Mouse (Mus musculus): Measurements from ENCODE around the gene Ubac2. TPM values are rescaled to one million over a fixed set of nuclear protein-coding genes. Genes with fewer than 3 reads are reported as not detected.

The Ubac2 gene
- polyA plus RNA-seq, 1 experiment: 39.4 TPM

DNA sequence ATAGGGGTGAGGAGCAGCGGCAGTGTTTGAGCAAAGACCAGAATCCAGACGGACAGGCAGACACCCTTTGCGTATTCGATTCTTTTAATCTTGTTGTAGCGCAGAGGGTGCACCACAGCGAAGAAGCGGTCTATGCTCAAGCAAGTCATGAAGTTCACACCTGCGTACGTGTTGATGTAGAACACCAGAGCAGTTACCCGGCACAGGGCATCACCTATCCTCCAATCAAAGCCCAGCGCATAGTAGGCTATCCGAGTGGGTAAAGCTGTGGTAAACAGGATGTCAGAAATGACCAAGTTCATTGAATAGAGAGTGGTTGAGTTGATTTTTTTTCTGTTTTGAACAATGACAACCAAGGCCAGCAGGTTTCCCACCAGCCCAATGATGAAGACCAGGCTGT is 76.2 kb downstream of the Ubac2 start:
- TF ChIP-seq POLR2A (IDR thresholded peaks at IDR 0.05; ENCODE audit: borderline replicate concordance, extremely low read depth, insufficient read depth, insufficient read length, poor library complexity, severe bottlenecking) (no peak), CTCF (IDR thresholded peaks at IDR 0.05; ENCODE audit: borderline replicate concordance, extremely low read depth, insufficient read depth, insufficient read length) (no peak)
- no peak for DNase-seq (ENCODE audit: low read depth)

DNA sequence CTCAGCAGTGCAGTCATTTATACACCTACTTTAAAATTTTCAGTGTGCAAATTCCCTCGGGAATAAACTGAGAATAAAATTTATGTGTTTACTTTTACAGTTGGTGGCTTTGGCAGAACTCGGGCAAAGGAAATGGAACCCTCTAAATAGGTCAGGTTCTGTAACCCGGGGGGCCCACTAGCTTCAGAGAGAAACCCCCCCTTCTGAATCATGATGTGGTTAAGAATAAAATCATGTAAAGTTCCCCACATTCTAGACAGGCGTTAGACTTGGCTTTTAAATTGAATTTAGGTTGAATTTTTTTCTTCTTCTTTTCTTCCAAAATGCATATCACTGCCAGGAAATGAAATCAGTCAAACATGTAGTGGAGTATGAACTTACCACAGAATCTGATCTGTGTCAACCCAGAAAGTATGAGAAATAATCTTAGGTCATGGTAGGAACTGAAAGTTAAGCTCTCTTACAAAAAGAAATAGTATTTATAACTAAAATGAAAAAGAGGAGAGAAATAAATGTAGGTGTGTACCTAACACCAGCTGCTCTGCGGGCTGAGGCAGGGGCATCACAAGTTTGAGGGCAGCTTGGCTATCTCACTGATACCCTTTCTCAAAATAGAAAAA is 76.9 kb downstream of the Ubac2 start:
- TF ChIP-seq POLR2A (IDR thresholded peaks at IDR 0.05; ENCODE audit: borderline replicate concordance, extremely low read depth, insufficient read depth, insufficient read length, poor library complexity, severe bottlenecking): no peak
- DNase-seq (ENCODE audit: low read depth): no peak

DNA sequence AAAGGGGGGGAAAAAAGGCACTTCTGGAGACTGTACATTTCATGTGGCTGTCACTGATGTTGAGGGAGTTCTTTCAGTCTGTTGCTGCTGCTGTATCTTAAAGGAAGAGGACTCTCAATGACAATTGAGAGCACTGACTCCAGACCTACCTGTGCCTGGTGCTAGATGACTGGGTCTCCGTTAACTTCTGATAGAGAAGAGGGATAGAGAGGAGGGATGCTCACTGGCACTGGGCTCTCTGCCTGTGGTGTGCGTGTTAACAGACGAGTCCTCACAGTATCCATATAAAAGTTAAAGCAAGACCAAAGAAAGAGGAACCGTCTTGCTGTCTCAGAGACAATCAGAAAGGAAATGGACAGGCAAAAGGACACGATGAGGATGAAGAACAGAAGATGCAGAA is 77.9 kb downstream of the Ubac2 start:
- no peak for DNase-seq (ENCODE audit: low read depth)
- no peak for TF ChIP-seq CTCF (IDR thresholded peaks at IDR 0.05; ENCODE audit: borderline replicate concordance, extremely low read depth, insufficient read depth, insufficient read length)
- no peak for TF ChIP-seq POLR2A (IDR thresholded peaks at IDR 0.05; ENCODE audit: borderline replicate concordance, extremely low read depth, insufficient read depth, insufficient read length, poor library complexity, severe bottlenecking)

DNA sequence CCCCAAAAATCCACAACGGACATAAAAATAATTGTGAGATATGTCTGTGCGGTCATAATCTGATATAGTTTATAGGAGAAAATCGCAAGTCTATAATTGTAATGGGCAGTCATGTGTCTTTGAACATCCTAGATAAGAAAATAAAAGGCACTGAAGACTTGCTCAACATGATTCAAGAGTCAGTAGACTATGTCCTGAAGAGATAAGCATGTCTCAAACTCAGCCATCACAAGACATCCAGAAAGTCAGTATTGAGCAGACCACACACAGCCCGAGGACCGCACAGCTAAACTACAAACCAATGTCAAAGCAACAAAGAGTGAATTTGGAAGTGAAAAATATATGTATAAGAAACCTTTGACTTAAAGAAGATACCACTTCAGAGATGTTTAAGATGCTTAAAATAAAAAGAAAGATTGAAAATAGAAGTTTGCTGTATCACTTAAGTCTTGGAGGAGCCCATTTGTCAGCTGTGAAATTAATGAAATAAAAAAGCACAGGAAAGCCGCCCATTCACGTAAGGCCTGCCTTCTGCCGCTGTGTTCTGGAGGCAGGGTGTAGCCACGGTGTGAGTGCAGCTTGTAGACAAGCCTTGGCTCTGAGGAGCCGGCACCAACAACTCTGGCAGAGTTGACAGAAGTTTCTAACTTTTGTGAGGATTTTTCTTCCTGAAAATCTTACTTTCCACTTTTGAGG is 78.9 kb downstream of the Ubac2 start:
- DNase-seq (ENCODE audit: low read depth): no peak
- TF ChIP-seq CTCF (IDR thresholded peaks at IDR 0.05; ENCODE audit: borderline replicate concordance, extremely low read depth, insufficient read depth, insufficient read length) (no peak), POLR2A (IDR thresholded peaks at IDR 0.05; ENCODE audit: borderline replicate concordance, extremely low read depth, insufficient read depth, insufficient read length, poor library complexity, severe bottlenecking) (no peak)

DNA sequence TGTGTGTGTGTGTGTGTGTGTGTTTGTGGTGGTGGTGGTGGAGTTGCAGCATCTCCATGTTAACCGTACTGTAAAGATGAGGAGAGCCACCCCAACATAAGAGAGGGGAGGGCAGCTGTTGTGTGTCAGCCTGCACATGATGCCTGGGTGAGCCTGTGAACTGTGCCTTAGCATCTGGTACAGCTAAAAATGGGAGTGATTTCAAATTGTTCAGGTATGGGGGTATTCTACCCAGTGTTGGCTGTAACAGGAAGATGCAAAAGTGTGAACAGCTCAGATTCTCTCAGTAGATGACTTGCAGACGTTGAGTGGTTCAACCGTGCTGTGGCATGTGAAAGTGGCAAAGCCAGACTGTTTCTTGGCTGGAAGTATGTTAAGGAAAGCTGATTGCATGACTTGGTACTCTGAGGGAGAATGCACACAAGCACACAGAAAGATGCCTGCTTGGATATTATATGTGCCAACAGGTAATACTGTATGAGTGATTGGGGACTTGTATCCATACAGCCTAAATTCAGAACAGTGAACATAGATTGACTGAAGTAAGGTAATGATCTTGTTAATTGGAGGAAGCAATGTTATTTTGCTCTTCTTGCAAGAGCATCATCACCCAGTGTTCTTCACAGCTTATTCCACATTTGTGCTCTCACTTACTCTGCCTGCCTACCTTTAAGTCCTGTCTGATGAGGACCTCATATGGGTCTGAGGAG is 79.8 kb downstream of the Ubac2 start:
- no peak for TF ChIP-seq POLR2A (IDR thresholded peaks at IDR 0.05; ENCODE audit: borderline replicate concordance, extremely low read depth, insufficient read depth, insufficient read length, poor library complexity, severe bottlenecking)
- TF ChIP-seq CTCF (IDR thresholded peaks at IDR 0.05; ENCODE audit: borderline replicate concordance, extremely low read depth, insufficient read depth, insufficient read length): no peak
- no peak for DNase-seq (ENCODE audit: low read depth)

DNA sequence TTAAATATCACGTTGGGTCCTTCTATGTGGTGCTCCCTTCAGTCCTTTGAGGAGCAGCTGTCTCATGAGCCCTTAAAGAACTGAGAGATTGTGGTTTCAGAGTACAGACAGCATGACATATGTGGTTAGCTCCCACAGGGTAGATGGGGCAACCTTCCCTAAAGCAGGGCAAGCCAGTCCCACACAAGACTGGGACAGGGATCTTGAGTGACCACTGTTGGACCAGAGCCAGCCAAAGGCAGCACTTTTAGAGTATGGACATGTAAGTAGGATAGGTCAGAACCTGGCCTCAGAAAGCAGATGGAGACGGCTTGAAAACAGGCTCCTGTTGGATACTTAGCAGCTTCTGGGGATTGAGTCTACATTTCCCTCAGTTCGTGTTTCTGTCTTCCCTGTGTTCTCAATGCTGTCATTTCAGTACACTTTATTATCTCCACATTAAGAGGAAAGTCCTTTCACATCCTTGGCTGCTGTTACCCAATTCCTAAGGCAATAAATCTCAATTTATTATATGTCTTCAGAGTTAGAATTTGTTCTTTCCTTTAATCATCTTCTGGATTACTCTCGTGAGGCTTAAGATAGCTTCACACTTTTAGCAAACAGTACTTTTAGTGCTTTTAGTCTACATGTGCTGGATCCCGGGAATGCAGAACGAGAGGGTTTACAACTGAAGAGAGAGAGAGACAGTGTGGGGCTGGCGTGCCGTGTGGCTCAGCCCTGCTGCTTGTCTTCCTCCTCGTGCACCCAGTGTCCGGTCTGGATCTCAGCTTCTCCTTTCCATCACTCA is 80.5 kb downstream of the Ubac2 start:
- no peak for DNase-seq (ENCODE audit: low read depth)
- TF ChIP-seq CTCF (IDR thresholded peaks at IDR 0.05; ENCODE audit: borderline replicate concordance, extremely low read depth, insufficient read depth, insufficient read length): no peak
- no peak for TF ChIP-seq POLR2A (IDR thresholded peaks at IDR 0.05; ENCODE audit: borderline replicate concordance, extremely low read depth, insufficient read depth, insufficient read length, poor library complexity, severe bottlenecking)

DNA sequence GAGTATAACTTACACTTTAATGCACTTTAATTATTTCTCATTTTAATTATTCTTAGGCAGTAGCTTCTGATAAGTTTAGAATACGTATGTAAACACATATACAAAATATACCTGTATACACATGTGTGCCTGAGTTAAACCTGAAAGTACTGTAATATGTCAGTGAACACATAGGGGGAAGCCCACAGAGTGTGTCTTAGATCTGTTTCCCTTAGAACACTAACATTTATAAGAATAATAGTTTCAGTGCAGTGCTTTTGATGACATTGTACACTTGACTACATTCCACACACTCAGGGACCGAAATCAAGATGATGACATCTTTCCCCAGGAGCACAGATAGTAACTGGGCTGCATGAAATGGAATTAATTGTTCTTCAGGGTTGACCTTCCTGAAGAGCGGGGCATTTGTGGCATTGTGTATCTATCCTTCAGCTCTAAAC is 81.1 kb downstream of the Ubac2 start:
- TF ChIP-seq POLR2A (IDR thresholded peaks at IDR 0.05; ENCODE audit: borderline replicate concordance, extremely low read depth, insufficient read depth, insufficient read length, poor library complexity, severe bottlenecking): no peak
- no peak for TF ChIP-seq CTCF (IDR thresholded peaks at IDR 0.05; ENCODE audit: borderline replicate concordance, extremely low read depth, insufficient read depth, insufficient read length)
- DNase-seq (ENCODE audit: low read depth): no peak

DNA sequence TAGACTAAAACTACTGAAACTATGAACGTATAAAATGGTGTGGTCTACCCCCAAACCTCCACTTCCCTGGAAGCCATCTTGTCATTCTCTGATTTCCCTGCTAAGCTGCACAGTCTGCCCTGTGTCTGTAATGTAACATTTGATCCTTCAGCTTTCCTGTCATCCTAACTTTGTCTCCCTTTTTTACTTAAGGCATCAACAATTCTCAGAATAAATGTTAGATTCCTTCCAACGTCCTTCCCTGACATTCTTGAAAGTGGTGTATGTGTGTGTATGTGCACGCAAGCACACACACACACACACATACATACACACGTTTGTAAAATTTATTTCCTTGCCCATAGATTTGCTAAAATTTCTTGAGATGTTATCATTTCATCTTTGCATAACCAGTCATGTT is 81.6 kb downstream of the Ubac2 start:
- no peak for TF ChIP-seq POLR2A (IDR thresholded peaks at IDR 0.05; ENCODE audit: borderline replicate concordance, extremely low read depth, insufficient read depth, insufficient read length, poor library complexity, severe bottlenecking)
- TF ChIP-seq CTCF (IDR thresholded peaks at IDR 0.05; ENCODE audit: borderline replicate concordance, extremely low read depth, insufficient read depth, insufficient read length): no peak
- DNase-seq (ENCODE audit: low read depth): no peak

DNA sequence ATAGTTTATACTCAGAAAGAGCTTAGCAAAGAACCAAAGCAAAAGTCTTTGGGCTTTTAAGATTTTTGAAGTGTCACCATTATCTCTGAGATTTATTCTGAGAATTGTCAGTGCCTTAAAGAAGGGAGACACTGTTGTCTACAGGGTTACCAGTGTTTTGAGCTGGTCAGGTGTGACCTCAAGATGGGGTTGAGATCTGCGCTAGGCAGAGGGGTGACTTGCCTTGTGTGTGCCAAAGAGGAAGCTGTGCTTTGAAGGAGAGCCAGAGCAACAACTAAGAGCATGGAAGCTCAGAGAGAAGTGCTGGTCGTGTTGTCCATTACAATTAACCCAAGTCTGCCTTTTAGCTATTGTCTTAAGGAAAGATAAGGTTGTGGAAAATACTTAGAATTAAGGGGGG is 82.1 kb downstream of the Ubac2 start:
- TF ChIP-seq CTCF (IDR thresholded peaks at IDR 0.05; ENCODE audit: borderline replicate concordance, extremely low read depth, insufficient read depth, insufficient read length): no peak
- no peak for TF ChIP-seq POLR2A (IDR thresholded peaks at IDR 0.05; ENCODE audit: borderline replicate concordance, extremely low read depth, insufficient read depth, insufficient read length, poor library complexity, severe bottlenecking)
- DNase-seq (ENCODE audit: low read depth): no peak

DNA sequence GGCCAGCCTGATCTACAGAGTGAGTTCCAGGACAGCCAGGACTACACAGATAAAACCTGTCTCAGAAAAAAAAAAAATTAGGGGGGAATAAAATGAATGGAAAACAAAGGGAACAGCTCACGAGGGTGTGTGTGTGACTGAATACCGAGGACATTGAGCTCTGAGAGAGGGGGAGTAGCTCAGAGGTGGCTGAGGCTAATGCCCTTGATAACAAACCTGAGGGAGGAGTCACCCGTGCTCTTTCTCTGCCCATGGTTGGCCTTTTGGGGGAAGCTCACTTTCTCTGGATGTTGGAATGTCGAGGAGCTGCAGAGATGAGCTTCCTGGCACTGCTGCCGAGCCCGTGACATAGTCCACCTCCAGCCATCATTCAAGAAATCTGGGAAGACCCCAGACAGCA is 82.6 kb downstream of the Ubac2 start:
- no peak for DNase-seq (ENCODE audit: low read depth)
- TF ChIP-seq POLR2A (IDR thresholded peaks at IDR 0.05; ENCODE audit: borderline replicate concordance, extremely low read depth, insufficient read depth, insufficient read length, poor library complexity, severe bottlenecking): no peak
- TF ChIP-seq CTCF (IDR thresholded peaks at IDR 0.05; ENCODE audit: borderline replicate concordance, extremely low read depth, insufficient read depth, insufficient read length): no peak

DNA sequence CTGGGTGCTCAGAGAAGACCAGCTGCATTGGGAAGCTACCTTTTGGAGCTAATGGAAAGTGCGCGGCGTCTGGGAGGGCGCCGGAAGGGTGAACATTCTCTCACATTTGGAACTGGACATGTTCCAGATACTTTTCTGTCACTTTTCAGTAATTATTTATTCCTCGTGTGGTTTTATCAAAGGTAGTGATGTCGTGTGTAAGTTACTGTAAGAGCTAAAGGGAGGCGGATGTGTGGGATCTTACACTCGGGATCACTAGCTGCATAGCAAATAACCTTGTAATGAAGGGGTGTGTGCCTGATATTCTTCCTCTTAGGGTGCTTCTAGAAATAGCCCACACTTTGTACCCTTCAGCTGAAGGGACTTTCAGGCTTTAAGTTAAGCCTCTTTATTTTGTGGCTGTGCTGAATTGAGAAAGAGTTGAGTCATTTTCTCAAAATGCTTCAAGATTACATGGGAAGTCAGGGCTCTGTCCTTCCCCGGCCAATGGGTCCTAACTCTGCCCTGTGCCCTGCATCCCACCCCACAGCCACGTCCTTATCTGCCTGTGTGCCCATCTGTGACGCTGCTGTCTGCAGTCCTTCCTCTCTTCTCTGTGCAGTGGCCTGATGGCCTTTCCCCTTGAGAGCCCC is 83.2 kb downstream of the Ubac2 start:
- no peak for TF ChIP-seq CTCF (IDR thresholded peaks at IDR 0.05; ENCODE audit: borderline replicate concordance, extremely low read depth, insufficient read depth, insufficient read length)
- no peak for TF ChIP-seq POLR2A (IDR thresholded peaks at IDR 0.05; ENCODE audit: borderline replicate concordance, extremely low read depth, insufficient read depth, insufficient read length, poor library complexity, severe bottlenecking)
- no peak for DNase-seq (ENCODE audit: low read depth)

All from brain, embryonic 14.5 days (tissue).